Mouse (Mus musculus) CD8-positive naive resting alpha-beta T cell, adult 57 days (primary cell): ENCODE measurements around the gene Olfr608. TPM values are rescaled to one million over a fixed set of nuclear protein-coding genes. Genes with fewer than 3 reads are reported as not detected.

Experiments
- total RNA-seq: library from RNA; stranded (reverse); gene quantifications from one replicate; pipeline ENCODE4 v1.2.4, GENCODE M21; 2023

Gene Olfr608
- total RNA-seq = not detected

DNA sequence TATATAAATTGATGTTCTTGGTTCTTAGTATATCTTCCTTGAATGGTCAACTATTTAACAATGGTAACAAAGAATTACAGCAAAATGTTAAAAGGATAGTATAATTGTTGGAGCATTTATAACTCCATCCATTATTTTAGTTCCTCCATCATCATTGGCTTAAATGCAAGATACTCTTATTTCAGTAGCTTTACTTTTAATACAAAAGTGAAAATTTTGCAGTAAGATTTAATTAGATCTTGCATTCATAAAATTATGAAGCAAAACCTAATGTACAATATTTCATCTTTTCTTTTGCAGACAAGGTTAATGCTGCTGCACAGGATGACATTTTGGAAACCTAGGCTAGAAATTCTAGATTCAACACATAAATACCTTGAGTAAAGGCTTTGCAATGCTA, at the start of gene Olfr608:
Olfr608 (plus strand) TSS at position 301 of the 400 bp plus-strand sequence.

GRCm38 (mm10) chr7:103445339-103445738, 24.3 kb upstream of the Olfr608 start, which contains the start of gene Olfr605:
TSS of gene Olfr605 (minus strand) at chr7:103445439.

DNA sequence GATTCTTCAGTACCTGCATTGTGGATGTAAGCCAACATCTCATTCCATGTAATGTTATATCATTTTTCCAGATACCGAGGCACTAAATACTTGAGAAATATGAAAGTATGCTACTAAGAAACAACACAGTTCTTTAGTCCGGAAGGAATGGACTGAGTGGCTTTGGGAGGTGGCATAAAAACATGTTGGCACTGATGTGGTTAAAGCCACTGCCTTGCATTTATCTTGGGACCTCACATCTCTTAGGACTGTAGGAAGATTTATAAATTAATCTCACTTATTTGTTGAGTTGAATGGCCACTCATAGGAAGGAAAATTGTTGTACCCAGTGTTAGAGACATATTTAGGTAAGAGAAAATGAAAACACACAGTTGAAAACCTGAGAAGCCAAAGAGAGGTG, 20.9 kb upstream of the Olfr608 start, which contains the start of gene Olfr606:
Olfr606 (plus strand) TSS at position 301 of the 400 bp plus-strand sequence.

GRCm38 (mm10) chr7:103497962-103498361, 28.3 kb downstream of the Olfr608 start, which contains the start of gene Olfr609:
TSS of gene Olfr609 (minus strand) at chr7:103498062.

GRCm38 (mm10) chr7:103512022-103512421, 42.3 kb downstream of the Olfr608 start, which contains the start of gene Olfr610:
TSS of gene Olfr610 (minus strand) at chr7:103512122.

GRCm38 (mm10) chr7:103520746-103521145, 51.1 kb downstream of the Olfr608 start, which contains the start of gene Olfr611:
TSS of gene Olfr611 (minus strand) at chr7:103520846.

Other genes with a start within 250 kb of the Olfr608 start
- gene Usp17ld, start 217.4 kb upstream of the Olfr608 start, total RNA-seq = not detected
- not detected for gene Olfr596, start 164.2 kb upstream of the Olfr608 start, total RNA-seq
- not detected for gene Olfr597, start 153.6 kb upstream of the Olfr608 start, total RNA-seq
- gene Olfr598, start 146.3 kb upstream of the Olfr608 start, total RNA-seq = not detected
- not detected for gene Olfr599, start 134.0 kb upstream of the Olfr608 start, total RNA-seq
- gene Olfr600, start 120.2 kb upstream of the Olfr608 start, total RNA-seq = not detected
- not detected for gene Olfr601, start 107.2 kb upstream of the Olfr608 start, total RNA-seq
- not detected for gene Olfr603, start 83.7 kb upstream of the Olfr608 start, total RNA-seq
- not detected for gene Usp17lc, start 54.8 kb upstream of the Olfr608 start, total RNA-seq
- not detected for gene Olfr605, start 24.4 kb upstream of the Olfr608 start, total RNA-seq
- not detected for gene Olfr606, start 20.8 kb upstream of the Olfr608 start, total RNA-seq
- gene Olfr607, start 5.7 kb upstream of the Olfr608 start, total RNA-seq = not detected
- gene Olfr609, start 28.2 kb downstream of the Olfr608 start, total RNA-seq = not detected
- not detected for gene Olfr610, start 42.2 kb downstream of the Olfr608 start, total RNA-seq
- gene Olfr611, start 51.0 kb downstream of the Olfr608 start, total RNA-seq = not detected
- not detected for gene Olfr612, start 72.8 kb downstream of the Olfr608 start, total RNA-seq
- not detected for gene Olfr613, start 78.2 kb downstream of the Olfr608 start, total RNA-seq
- gene Olfr615, start 86.2 kb downstream of the Olfr608 start, total RNA-seq = not detected
- gene Olfr616, start 99.3 kb downstream of the Olfr608 start, total RNA-seq = not detected
- gene Olfr617, start 103.2 kb downstream of the Olfr608 start, total RNA-seq = not detected
- gene Olfr618, start 120.2 kb downstream of the Olfr608 start, total RNA-seq = not detected
- gene Olfr619, start 130.7 kb downstream of the Olfr608 start, total RNA-seq = not detected
- gene Olfr620, start 142.7 kb downstream of the Olfr608 start, total RNA-seq = not detected
- gene Olfr622, start 172.8 kb downstream of the Olfr608 start, total RNA-seq = not detected
- not detected for gene Olfr623, start 193.8 kb downstream of the Olfr608 start, total RNA-seq
- gene Olfr624, start 201.3 kb downstream of the Olfr608 start, total RNA-seq = not detected
- gene Olfr625-ps1, start 212.8 kb downstream of the Olfr608 start, total RNA-seq = not detected
- gene Olfr243, start 244.8 kb downstream of the Olfr608 start, total RNA-seq = not detected